Mouse (Mus musculus) adrenal gland, adult 2 months (tissue): ENCODE results near the gene Fam172a. TPM values are rescaled to one million over a fixed set of nuclear protein-coding genes. Genes with fewer than 3 reads are reported as not detected.
A peak's percentile ranks its signal among the peaks of the same experiment; 100 is the strongest.

ENCODE experiments used
- DNase-seq: peaks from one replicate; pipeline ENCODE4 v3.0.0; 2021
- polyA plus RNA-seq: library from polyadenylated mRNA; depleted of rRNA; stranded (reverse); fragments of >200 nt; gene quantifications from 2 replicates; pipeline ENCODE4 v1.2.3, GENCODE M21; 2012
- total RNA-seq, 2 experiments: library from RNA; stranded (reverse); gene quantifications; 2 replicates each; pipeline ENCODE4 v1.2.3; 2021

Gene Fam172a
- total and polyA plus RNA-seq, 3 experiments, result 20.4 to 22.2 (median 20.7) TPM

GRCm38 (mm10) chr13:78180261-78180660, 478.4 kb downstream of the Fam172a start:
- no peak for DNase-seq

- peak; percentile 24 for DNase-seq
These were observed 479.5 kb downstream of the Fam172a start for GRCm38 (mm10) chr13:78181071-78181929.

GRCm38 (mm10) chr13:78181930-78182558, 480.2 kb downstream of the Fam172a start:
- DNase-seq, result no peak

DNA sequence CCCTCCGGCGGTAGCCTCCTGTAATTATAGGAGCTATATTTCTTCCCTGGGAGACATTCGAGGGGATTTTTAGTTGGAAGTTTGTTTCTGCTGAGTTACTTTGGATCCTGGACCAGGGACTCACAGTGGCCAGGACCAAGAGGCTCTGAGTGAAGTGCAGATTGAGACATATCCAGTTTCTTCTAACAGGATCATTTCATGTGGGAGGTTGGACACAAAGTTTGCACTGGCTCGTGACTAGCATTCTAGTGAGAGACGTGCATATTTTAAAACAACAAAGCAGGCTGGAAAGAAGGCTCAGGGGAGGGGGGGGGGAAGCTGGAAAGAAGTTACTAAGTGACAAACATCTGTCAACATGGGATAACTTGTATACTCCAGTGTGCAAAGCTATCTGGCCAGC, 481.2 kb downstream of the Fam172a start:
- no peak for DNase-seq

GRCm38 (mm10) chr13:78183986-78184385, 482.2 kb downstream of the Fam172a start:
- no peak for DNase-seq

DNA sequence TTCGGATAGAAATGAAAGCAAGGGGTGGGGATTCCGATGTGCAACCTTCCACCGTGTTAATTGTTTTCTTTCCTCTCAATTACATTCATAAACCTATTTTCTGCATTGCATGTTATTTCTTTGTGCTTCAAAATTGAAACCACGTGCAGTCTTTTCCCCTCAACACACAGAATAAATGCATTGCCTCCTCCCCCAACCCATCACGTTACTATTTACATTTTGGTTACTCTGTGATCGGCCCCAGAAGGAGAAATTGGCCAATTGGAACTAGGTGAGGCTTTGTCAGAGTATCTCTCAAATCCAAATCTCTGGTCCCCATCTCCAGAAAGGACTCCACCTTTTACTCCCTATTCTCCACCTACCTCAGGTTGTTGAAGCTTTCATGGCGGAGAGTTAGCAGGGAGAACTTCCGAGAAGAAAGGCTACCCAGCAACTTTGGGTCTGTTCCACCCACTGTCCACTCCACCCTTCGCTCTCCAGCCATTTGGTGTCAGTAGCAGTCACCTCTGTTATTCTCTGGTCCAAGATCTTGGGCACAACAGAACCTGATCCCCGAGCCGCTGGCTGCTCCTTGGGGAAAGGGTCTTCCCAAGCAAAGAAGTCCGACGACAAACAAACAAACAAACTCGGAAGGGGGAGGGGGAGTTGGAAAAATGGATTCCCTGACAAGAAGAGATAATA, 483.1 kb downstream of the Fam172a start:
- no peak for DNase-seq

DNA sequence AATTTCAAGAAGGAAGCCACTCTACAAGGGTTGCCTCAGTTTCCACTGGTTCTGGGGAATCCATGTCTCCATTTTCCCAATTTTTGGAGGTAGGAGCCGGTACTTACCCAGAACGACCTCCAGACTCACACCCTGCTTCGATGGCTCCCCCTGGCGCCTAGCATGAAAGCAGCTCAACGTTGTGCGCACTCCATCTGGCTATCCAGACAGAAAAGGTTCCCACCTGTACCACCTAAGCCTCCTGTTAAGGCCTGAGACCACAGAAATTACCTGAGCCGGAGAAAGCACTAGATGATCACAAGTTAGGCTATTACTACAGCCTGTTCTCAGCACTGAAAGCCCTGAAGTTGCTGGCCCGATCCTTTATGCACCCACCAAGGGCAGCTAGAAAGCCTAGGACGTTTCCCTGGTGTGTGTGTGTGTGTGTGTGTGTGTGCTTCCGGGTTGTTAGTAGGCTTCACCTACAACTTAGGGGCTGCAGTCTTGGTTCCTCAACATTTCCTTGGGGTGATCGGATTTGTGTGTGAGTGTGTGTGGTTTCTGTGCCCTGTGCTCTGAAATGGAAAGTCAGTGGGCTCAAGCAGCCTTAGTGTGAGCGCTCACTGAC, 484.6 kb downstream of the Fam172a start:
- DNase-seq, result no peak

- no peak for DNase-seq
These were observed 486.0 kb downstream of the Fam172a start for GRCm38 (mm10) chr13:78187833-78188232.

GRCm38 (mm10) chr13:78189586-78189985, 487.8 kb downstream of the Fam172a start:
- DNase-seq, result no peak

DNA sequence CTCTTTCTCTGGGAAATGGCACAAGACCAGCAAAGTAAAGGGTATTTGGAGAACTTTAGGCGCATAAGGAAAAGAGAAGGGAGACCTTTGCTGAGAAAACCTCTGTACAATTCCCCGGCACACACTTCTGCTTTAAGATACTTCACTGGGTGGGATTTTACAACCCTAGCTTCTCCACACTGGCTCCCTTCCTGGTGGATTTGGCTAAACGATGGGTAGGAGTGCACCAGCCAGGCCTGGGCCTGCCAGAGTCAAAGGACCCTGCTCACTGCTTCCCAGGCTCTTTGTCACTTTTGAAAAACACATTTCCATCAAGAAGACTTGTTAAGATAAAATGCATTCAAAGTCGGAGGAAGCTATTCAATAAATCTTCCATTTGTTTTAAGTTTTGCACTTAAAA, 491.4 kb downstream of the Fam172a start:
- no peak for DNase-seq

DNA sequence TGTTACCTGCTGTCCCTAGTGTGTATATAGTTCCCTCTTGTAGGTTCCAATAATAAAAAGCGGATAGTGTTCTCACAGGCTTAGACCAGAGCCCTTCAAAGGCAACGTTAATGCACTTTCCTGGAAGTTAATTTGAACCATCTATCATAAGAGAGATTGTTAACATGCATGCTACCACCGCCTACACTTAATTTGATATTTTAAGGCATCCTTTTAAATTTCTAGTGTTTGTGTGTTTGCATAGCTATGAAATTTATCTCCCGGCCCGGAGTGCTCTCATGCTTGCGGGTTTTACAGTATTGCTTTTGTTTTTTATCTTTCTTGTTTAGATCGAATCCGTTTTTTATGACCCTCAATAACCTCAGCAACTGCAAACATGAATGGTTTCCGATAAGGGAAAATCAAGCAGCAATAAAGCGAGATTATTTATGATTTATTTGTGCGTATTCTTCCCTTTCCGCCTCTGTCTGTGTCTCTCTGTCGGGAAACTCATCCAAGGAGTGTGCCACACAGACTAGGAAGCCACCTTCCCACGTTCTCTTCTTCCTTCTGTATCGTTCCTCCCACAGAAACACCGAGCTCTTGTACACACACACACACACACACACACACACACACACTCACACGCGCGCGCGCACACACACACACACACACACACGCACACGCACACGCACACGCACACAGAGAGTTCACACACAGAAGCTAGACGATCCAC, 492.5 kb downstream of the Fam172a start:
- DNase-seq, result no peak

DNA sequence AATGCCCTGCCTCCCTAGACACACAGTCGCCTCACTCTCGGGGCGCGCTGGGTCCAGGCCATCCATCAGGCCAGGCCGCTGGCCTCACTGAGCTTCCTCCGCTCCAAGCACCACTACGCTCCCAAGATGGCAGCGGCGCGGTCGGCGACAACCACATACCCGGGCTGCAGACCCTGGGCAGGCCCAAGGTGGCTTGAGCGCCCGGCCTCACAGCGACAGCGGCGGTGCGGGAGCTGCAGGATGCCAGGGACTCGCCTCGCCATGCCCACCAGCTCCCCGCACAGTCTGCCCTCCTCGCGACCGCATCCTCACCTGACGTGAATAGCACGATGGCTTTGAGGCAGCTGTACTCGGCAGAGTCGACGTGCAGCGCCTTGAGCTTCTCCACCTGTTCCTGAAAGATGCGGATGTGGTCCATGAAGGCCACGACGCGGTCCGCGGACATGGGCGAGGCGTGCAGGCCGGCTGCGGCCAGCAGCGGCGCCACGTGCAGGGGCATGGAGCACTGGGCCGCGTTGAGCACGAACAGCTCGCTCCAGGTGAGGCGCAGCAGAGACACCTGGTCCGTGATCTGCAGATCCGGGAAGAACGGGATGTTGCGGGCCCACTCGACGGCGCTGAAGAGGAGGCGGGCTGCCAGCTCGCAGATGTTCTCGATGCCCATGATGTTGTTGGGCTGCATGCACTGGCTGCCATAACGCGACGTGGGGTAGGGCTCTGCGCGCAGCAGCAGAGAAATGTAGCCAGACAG, 493.2 kb downstream of the Fam172a start:
- DNase-seq, result peak; percentile 78

DNA sequence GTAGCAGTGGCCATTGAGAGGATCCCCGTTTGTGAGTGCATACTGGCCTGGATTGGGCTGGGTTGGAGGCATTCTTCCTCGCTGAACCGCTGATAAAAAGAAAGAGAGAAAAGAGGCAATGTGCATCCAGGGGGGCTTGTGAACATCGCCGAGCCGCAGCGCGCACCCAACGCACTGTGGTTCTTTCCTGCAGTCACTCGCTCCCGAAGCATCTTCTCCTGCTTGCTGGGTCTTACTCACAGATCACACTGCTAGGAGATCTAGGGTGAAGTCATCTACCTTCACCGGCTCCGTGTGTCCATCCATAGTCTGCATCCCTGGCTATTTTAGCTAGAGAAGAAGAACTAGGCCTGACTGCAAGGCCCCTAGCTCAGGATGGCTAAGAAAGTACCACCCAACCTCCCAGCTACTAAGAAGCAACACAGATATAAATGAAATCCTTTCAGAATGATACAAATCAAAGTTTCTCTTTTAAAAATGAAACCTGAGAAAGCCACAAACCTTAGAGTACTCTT, 493.8 kb downstream of the Fam172a start:
- peak; percentile 60 for DNase-seq

GRCm38 (mm10) chr13:78196236-78196796, 494.5 kb downstream of the Fam172a start:
- peak; percentile 30 for DNase-seq

DNA sequence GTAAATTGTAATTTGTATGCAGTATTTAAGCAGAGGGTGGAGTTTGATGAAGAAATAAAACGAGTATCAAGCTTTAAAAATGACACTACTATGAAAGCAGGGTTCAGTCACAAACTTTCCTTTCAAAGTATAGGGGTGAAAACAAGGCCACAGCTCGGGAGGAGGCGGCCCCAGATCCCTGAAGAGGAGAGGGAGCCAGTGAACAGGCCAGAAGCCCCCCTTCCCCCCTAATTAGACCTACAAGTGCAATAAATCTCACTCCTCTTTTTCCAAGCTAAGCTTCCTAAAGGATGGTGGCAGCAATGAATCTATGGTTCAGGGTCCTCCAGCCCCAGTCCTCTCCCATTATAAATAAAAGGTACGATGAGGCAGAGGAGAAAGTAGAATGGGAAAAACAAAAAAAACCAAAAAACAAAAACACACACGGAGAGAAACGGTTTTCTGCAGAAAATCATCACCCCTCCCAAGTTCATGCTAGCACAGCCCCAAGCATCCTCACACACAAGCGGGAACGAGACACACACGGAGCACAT, 495.5 kb downstream of the Fam172a start:
- DNase-seq, result peak; percentile 48

DNA sequence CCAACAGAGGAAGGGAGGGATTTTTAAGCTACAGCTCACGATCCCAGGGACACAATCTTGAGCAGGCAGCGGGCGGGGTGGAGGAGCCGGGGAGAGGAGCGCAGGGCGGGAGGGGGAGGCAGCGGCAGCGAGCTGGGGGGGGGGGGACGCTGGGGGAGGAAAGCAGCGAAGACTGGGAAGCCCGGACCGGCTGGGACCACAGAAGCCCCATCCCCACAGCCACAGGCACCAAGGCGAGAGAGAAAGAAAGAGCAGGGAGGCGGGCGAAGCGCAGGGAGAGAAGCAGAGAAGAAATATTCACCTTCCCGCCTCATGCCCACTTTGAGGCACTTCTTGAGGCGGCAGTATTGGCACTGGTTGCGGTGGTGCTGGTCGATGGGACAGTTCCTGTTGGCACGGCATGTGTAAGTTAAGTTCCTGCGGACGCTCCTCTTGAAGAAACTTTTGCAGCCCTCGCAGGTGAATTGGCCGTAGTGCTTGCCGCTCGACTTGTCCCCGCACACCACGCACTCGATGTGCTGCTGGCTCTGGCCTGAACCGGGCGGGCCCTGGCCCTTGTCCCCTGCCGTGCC, 496.1 kb downstream of the Fam172a start:
- peak; percentile 73 for DNase-seq

DNA sequence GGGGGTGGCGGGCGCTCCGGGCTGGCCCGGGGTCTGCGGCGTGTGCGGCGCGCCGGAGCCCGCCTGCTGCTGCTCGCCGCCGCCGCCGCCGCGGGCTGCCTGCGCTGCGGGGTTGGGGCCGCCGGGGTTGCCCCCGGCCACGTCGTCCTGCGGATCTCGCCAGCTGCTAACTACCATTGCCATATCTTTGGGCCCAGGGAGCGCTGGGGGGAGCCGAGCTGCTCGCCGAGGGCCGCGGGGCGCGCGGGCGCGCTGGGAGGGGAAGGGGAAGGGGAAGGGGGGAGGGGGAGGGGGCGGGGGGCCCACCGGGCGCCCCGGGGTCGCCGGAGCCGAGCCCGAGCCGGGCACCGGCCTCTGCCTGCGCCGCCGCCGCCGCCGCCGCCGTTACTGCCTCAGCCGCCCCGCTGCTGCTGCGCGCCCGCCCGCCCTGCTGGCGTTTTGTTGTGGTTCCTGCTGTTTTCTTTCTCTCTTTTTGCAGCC, 496.6 kb downstream of the Fam172a start:
- no peak for DNase-seq

- DNase-seq, result peak; percentile 78
These were observed 497.2 kb downstream of the Fam172a start for GRCm38 (mm10) chr13:78198871-78199641.

- DNase-seq, result no peak
These were observed 497.9 kb downstream of the Fam172a start, which contains the start of gene Nr2f1 for GRCm38 (mm10) chr13:78199642-78200160. Gene Nr2f1, minus strand, starts transcription at chr13:78199757.
